Mouse (Mus musculus): ENCODE results near the gene Slc34a3.

DNA sequence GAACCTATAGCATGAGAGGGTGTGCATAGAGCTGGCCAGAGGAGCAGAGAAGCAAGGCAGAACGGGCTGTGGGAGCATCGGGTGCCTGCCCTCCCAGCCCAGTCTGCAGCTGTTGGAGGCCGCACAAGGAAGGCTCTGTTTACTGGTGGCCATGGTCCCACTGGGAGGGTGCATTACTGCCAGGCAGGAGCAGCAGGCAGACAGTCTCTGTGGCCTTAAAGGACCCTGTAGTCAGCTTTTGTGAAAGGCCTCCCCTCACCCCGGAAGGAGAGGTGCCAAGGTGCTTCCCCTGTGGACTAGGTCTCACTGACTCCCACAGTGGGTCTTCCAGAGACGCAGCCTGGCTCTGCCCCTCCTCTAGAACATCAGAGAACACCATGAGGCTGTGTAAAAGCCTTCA lies 7.3 kb downstream of the Slc34a3 start:
- TF ChIP-seq POLR2A (IDR thresholded peaks at IDR 0.05; ENCODE audit: control insufficient read depth in 1 of 2, insufficient read depth in 1 of 2, low read depth in 1 of 2, low read length in 2 of 2, poor library complexity in 1 of 2) (no peak), CTCF (IDR thresholded peaks at IDR 0.05 in 2 of 3, conservative IDR thresholded peaks at IDR 0.05 in 1 of 3; ENCODE audit: control insufficient read depth in 1 of 3, insufficient read depth in 1 of 3, low read depth in 2 of 3, low read length in 3 of 3, poor library complexity in 1 of 3, severe bottlenecking in 1 of 3) (no peak), USF1 (IDR thresholded peaks at IDR 0.05; ENCODE audit: low read depth, low read length) (no peak), ZMIZ1 (IDR thresholded peaks at IDR 0.05; ENCODE audit: low read depth, low read length) (no peak), ZNF384 (IDR thresholded peaks at IDR 0.05; ENCODE audit: low read depth, low read length) (no peak)
